Mouse (Mus musculus) limb, embryonic 14.5 days (tissue): Measurements from ENCODE around the gene Tmem267. TPM values are rescaled to one million over a fixed set of nuclear protein-coding genes. Genes with fewer than 3 reads are reported as not detected.

ENCODE experiments used
- ATAC-seq: fragments of 200-750 bp; cut with Nextera tagmentation; 2 replicates; pipeline ENCODE4 v1.8.0; 2017; ENCODE audit warnings: low read depth, moderate number of reproducible peaks, moderate TSS enrichment; ENCODE audit not compliant: low FRiP score
- DNase-seq: peaks from one replicate; pipeline ENCODE4 v3.0.0-alpha.2; 2015; ENCODE audit warnings: low spot score
- H3K27ac ChIP-seq: fragments of 300-500 bp; sonication (generic); replicated peaks from 2 replicates; pipeline ENCODE4 v1.5.1; 2014; ENCODE audit warnings: low read depth, mild to moderate bottlenecking, low read length, moderate library complexity, mixed read lengths
- H3K27me3 ChIP-seq: fragments of 300-500 bp; sonication (generic); 2 replicates; pipeline ENCODE4 v1.6.1; 2014; ENCODE audit warnings: low read length, mixed read lengths; ENCODE audit not compliant: control insufficient read depth, insufficient read depth
- H3K36me3 ChIP-seq: fragments of 300-500 bp; sonication (generic); 2 replicates; pipeline ENCODE4 v1.6.1; 2014; ENCODE audit warnings: mild to moderate bottlenecking, low read length, moderate library complexity, mixed read lengths; ENCODE audit not compliant: control insufficient read depth, insufficient read depth
- H3K4me1 ChIP-seq: fragments of 300-500 bp; sonication (generic); 2 replicates; pipeline ENCODE4 v1.6.1; 2014; ENCODE audit warnings: antibody characterized with exemption, low read length, mixed read lengths; ENCODE audit not compliant: control insufficient read depth, insufficient read depth
- H3K4me2 ChIP-seq: fragments of 300-500 bp; sonication (generic); replicated peaks from 2 replicates; pipeline ENCODE4 v1.6.1; 2014; ENCODE audit warnings: low read depth, mild to moderate bottlenecking, low read length, moderate library complexity; ENCODE audit not compliant: severe bottlenecking
- H3K4me3 ChIP-seq: fragments of 300-500 bp; sonication (generic); replicated peaks from 2 replicates; pipeline ENCODE4 v1.5.1; 2014; ENCODE audit warnings: low read length
- H3K9ac ChIP-seq: fragments of 300-500 bp; sonication (generic); 2 replicates; pipeline ENCODE4 v1.6.1; 2014; ENCODE audit warnings: mild to moderate bottlenecking, low read depth, low read length, moderate library complexity; ENCODE audit not compliant: severe bottlenecking
- H3K9me3 ChIP-seq: fragments of 300-500 bp; sonication (generic); 2 replicates; pipeline ENCODE4 v1.6.1; 2016; ENCODE audit warnings: low read length; ENCODE audit not compliant: control insufficient read depth
- POLR2A ChIP-seq: fragments of 200-500 bp; IDR thresholded peaks from 2 replicates; pipeline ENCODE4 v1.8.0; 2012; ENCODE audit warnings: inconsistent platforms, mild to moderate bottlenecking, moderate library complexity, borderline replicate concordance; ENCODE audit not compliant: insufficient read depth, insufficient read length; ENCODE audit errors: extremely low read depth
- WGBS: fragments of 180-500 bp; shearing (Covaris S2); extraction: QIAGEN DNeasy Blood & Tissue Kit; methylation state at CpG from one replicate; pipeline ENCODE4 v1.1.7; 2014; 5-methylcytosine and 5-hydroxymethylcytosine counted together
- polyA plus RNA-seq, 2 experiments: library from polyadenylated mRNA; depleted of rRNA in 1 of 2; stranded (reverse) in 1 of 2; unstranded in 1 of 2; fragments of >200 nt; fragmentation: Nextera tagmentation in 1 of 2; extraction: Ambion mirVana in 1 of 2; gene quantifications; 2 replicates each; pipeline versions ENCODE4 v1.2.1 to v1.2.3; 2012 to 2014

Gene Tmem267
- polyA plus RNA-seq, 2 experiments, result 2.0 to 7.2 TPM

- H3K4me3 ChIP-seq, result no peak overlapping the region
- no peaks in the 10 kb centered on the region for H3K36me3 ChIP-seq
- H3K9me3 ChIP-seq, result no peaks in the 10 kb centered on the region
- 98% methylated on average over 2 of the region's 2 CpGs for whole genome bisulfite sequencing
- no peak overlapping the region for H3K4me2 ChIP-seq
- TF ChIP-seq POLR2A, result no peak
- H3K4me1 ChIP-seq, result no peaks in the 10 kb centered on the region
- no peak overlapping the region for H3K9ac ChIP-seq
- H3K27ac ChIP-seq, result no peak overlapping the region
- H3K27me3 ChIP-seq, result no peaks in the 10 kb centered on the region
- no peak for DNase-seq
- no peak for ATAC-seq
These were observed 166.9 kb downstream of the Tmem267 start for GRCm38 (mm10) chr13:119654734-119655133.

- H3K27ac ChIP-seq, result no peak overlapping the region
- DNase-seq (no peak), ATAC-seq (no peak)
- H3K4me3 ChIP-seq, result no peak overlapping the region
- 83% methylated on average over 2 of the region's 2 CpGs for WGBS
- no peak overlapping the region for H3K4me2 ChIP-seq
- H3K9me3 ChIP-seq, result no peaks in the 10 kb centered on the region
- H3K36me3 ChIP-seq, result no peaks in the 10 kb centered on the region
- H3K27me3 ChIP-seq, result no peaks in the 10 kb centered on the region
- no peaks in the 10 kb centered on the region for H3K4me1 ChIP-seq
- H3K9ac ChIP-seq, result no peak overlapping the region
- no peak for TF ChIP-seq POLR2A
These were observed 168.4 kb downstream of the Tmem267 start for GRCm38 (mm10) chr13:119656246-119656645.

- DNase-seq (no peak), ATAC-seq (no peak)
- no peak overlapping the region for H3K4me3 ChIP-seq
- H3K4me2 ChIP-seq, result no peak overlapping the region
- no peaks in the 10 kb centered on the region for H3K36me3 ChIP-seq
- no peaks in the 10 kb centered on the region for H3K9me3 ChIP-seq
- H3K27ac ChIP-seq, result no peak overlapping the region
- TF ChIP-seq POLR2A, result no peak
- no peak overlapping the region for H3K9ac ChIP-seq
- 47% methylated on average over 6 of the region's 6 CpGs for WGBS
- no peaks in the 10 kb centered on the region for H3K27me3 ChIP-seq
- no peaks in the 10 kb centered on the region for H3K4me1 ChIP-seq
These were observed 169.1 kb downstream of the Tmem267 start for GRCm38 (mm10) chr13:119656846-119657416.

Other genes with a start within 250 kb of the Tmem267 start
- gene Paip1, start 59.4 kb upstream of the Tmem267 start, polyA plus RNA-seq (2012; rRNA removed), result 61.6 and 63.4 TPM in 2 replicates
- 59.1 and 66.8 TPM in 2 replicates for gene Paip1, start 59.4 kb upstream of the Tmem267 start, polyA plus RNA-seq (2014; fragmentation: Nextera tagmentation; extraction: Ambion mirVana)
- gene 4833420G17Rik, start 25.3 kb upstream of the Tmem267 start, polyA plus RNA-seq (2012; rRNA removed), result 75.9 and 103 TPM in 2 replicates
- gene 4833420G17Rik, start 25.3 kb upstream of the Tmem267 start, polyA plus RNA-seq (2014; fragmentation: Nextera tagmentation; extraction: Ambion mirVana), result 61.2 and 74.9 TPM in 2 replicates
- 0.56 and 0.78 TPM in 2 replicates for gene 3110070M22Rik, start 344 bp downstream of the Tmem267 start, polyA plus RNA-seq (2012; rRNA removed)
- gene 3110070M22Rik, start 344 bp downstream of the Tmem267 start, polyA plus RNA-seq (2014; fragmentation: Nextera tagmentation; extraction: Ambion mirVana), result 1.6 and 2.0 TPM in 2 replicates
- 0.18 and 0.23 TPM in 2 replicates for gene Ccl28, start 135.8 kb downstream of the Tmem267 start, polyA plus RNA-seq (2012; rRNA removed)
- 0.07 TPM in 1 of 2 replicates, not detected in the other for gene Ccl28, start 135.8 kb downstream of the Tmem267 start, polyA plus RNA-seq (2014; fragmentation: Nextera tagmentation; extraction: Ambion mirVana)
- 84.0 and 93.0 TPM in 2 replicates for gene Hmgcs1, start 202.3 kb downstream of the Tmem267 start, polyA plus RNA-seq (2012; rRNA removed)
- 118 and 135 TPM in 2 replicates for gene Hmgcs1, start 202.3 kb downstream of the Tmem267 start, polyA plus RNA-seq (2014; fragmentation: Nextera tagmentation; extraction: Ambion mirVana)